Mouse (Mus musculus) CH12.LX (cell line): ENCODE results near the gene Chordc1. TPM values are rescaled to one million over a fixed set of nuclear protein-coding genes. Genes with fewer than 3 reads are reported as not detected.

Experiments used
- DNase-seq: peaks from one replicate; pipeline ENCODE4 v3.0.0-alpha.2; 2013; ENCODE audit errors: extremely low read depth
- H3K27ac ChIP-seq: 2 replicates; pipeline ENCODE4 v1.5.1; 2012; ENCODE audit warnings: low read depth, mild to moderate bottlenecking, control low read depth, moderate library complexity; ENCODE audit not compliant: insufficient read depth
- H3K27me3 ChIP-seq: replicated peaks from 2 replicates; pipeline ENCODE3; 2012; ENCODE audit warnings: inconsistent platforms
- H3K36me3 ChIP-seq, 2 experiments: replicated peaks in 1 of 2; 2 replicates each; pipeline versions ENCODE3 to v1.6.1; 2012; ENCODE audit warnings: inconsistent platforms in 1 of 2, low read length in 1 of 2, mild to moderate bottlenecking in 1 of 2, mixed read lengths in 1 of 2, moderate library complexity in 1 of 2; ENCODE audit not compliant: control insufficient read depth in 1 of 2, insufficient read depth in 1 of 2
- H3K4me1 ChIP-seq, 2 experiments: 2 replicates each; pipeline ENCODE4 v1.6.1; 2012; ENCODE audit warnings: inconsistent platforms in 1 of 2, moderate library complexity in 1 of 2; ENCODE audit not compliant: insufficient read depth in 2 of 2, control insufficient read depth in 1 of 2
- H3K4me2 ChIP-seq: 2 replicates; pipeline ENCODE4 v1.6.1; 2012; ENCODE audit warnings: low read depth, mild to moderate bottlenecking, control low read depth; ENCODE audit not compliant: poor library complexity, insufficient read depth, severe bottlenecking
- H3K4me3 ChIP-seq, 3 experiments: fragments of 150-350 bp in 1 of 3; sonication (generic) in 1 of 3; replicated peaks in 1 of 3; 2 replicates each; pipeline versions ENCODE3 to v1.5.1; 2011 to 2012; ENCODE audit warnings: low read depth in 2 of 3, low read length in 2 of 3, mild to moderate bottlenecking in 2 of 3, moderate library complexity in 2 of 3, control low read depth in 1 of 3, improper control_type of control experiment in 1 of 3, inconsistent platforms in 1 of 3, mixed read lengths in 1 of 3; ENCODE audit not compliant: poor library complexity in 1 of 3
- H3K79me2 ChIP-seq: replicated peaks from 2 replicates; pipeline ENCODE4 v1.6.1; 2012; ENCODE audit warnings: mild to moderate bottlenecking, moderate library complexity; ENCODE audit not compliant: control insufficient read depth, poor library complexity, insufficient read depth, severe bottlenecking; ENCODE audit errors: extremely low read depth
- H3K9ac ChIP-seq: 2 replicates; pipeline ENCODE4 v1.6.1; 2012; ENCODE audit warnings: low read depth, mild to moderate bottlenecking, control low read depth, moderate library complexity; ENCODE audit not compliant: insufficient read depth
- H3K9me3 ChIP-seq: replicated peaks from 2 replicates; pipeline ENCODE3; 2012; ENCODE audit warnings: low read length, inconsistent platforms, mixed read lengths
- IRF4 ChIP-seq: IDR thresholded peaks from 2 replicates; pipeline ENCODE4 v1.6.1; 2014; ENCODE audit warnings: low read depth, mild to moderate bottlenecking, inconsistent platforms, low read length, improper control_type of control experiment
- KAT2A ChIP-seq: IDR thresholded peaks from 2 replicates; pipeline ENCODE4 v1.6.1; 2012; ENCODE audit warnings: low read length, improper control_type of control experiment, inconsistent platforms; ENCODE audit not compliant: insufficient replicate concordance
- MAFK ChIP-seq: IDR thresholded peaks from 2 replicates; pipeline ENCODE4 v1.6.1; 2011; ENCODE audit warnings: low read length, improper control_type of control experiment; ENCODE audit not compliant: insufficient replicate concordance
- MEF2A ChIP-seq: IDR thresholded peaks from 2 replicates; pipeline ENCODE4 v1.6.1; 2014; ENCODE audit warnings: low read depth, mild to moderate bottlenecking, inconsistent platforms, low read length, improper control_type of control experiment, borderline replicate concordance
- NRF1 ChIP-seq: IDR thresholded peaks from 2 replicates; pipeline ENCODE4 v1.6.1; 2014; ENCODE audit warnings: low read depth, mild to moderate bottlenecking, inconsistent platforms, low read length, improper control_type of control experiment, moderate library complexity
- POLR2AphosphoS2 ChIP-seq: IDR thresholded peaks from 2 replicates; pipeline ENCODE4 v1.6.1; 2011; ENCODE audit warnings: low read depth, low read length, improper control_type of control experiment
- UBTF ChIP-seq: IDR thresholded peaks from 2 replicates; pipeline ENCODE4 v1.6.1; 2012; ENCODE audit warnings: low read depth, mild to moderate bottlenecking, inconsistent platforms, low read length, improper control_type of control experiment, moderate library complexity
- ZC3H11A ChIP-seq: IDR thresholded peaks from 2 replicates; pipeline ENCODE4 v1.6.1; 2012; ENCODE audit warnings: low read depth, mild to moderate bottlenecking, inconsistent platforms, low read length, improper control_type of control experiment
- ZKSCAN1 ChIP-seq: IDR thresholded peaks from 2 replicates; pipeline ENCODE4 v1.6.1; 2012; ENCODE audit warnings: low read depth, inconsistent platforms, low read length, improper control_type of control experiment, borderline replicate concordance
- ZMIZ1 ChIP-seq: IDR thresholded peaks from 2 replicates; pipeline ENCODE4 v1.6.1; 2012; ENCODE audit warnings: low read depth, mild to moderate bottlenecking, inconsistent platforms, low read length, improper control_type of control experiment
- ZNF384 ChIP-seq: IDR thresholded peaks from 2 replicates; pipeline ENCODE4 v1.6.1; 2012; ENCODE audit warnings: low read depth, low read length, improper control_type of control experiment, inconsistent platforms
- dilution Hi-C: fragments of 300-500 bp; cut with MboI; formaldehyde crosslinking; loops from 2 replicates; pipeline ENCODE4 v1.14.3; 2020; ENCODE audit warnings: low sequenced_read_pairs; ENCODE audit not compliant: extremely low pct_unique_long_range_greater_than_20kb, extremely low pct_ligation_motif_present
- in situ Hi-C: fragments of 300-500 bp; cut with MboI; formaldehyde crosslinking; loops from 3 replicates; pipeline ENCODE4 v1.14.3; 2019; ENCODE audit warnings: low sequenced_read_pairs, low pct_ligation_motif_present, low pct_unique_long_range_greater_than_20kb, mixed read lengths
- polyA plus RNA-seq: library from polyadenylated mRNA; unstranded; fragments of >175 nt; gene quantifications from 2 replicates; pipeline ENCODE4 v1.2.1, GENCODE M21; 2012; ENCODE audit warnings: low read depth; ENCODE audit not compliant: insufficient read length
- total RNA-seq, 2 experiments: library from RNA; depleted of rRNA; stranded (reverse); fragments of 300-350 nt in 1 of 2; fragments of >200 nt in 1 of 2; gene quantifications; 2 replicates each; pipeline ENCODE4 v1.2.3; 2012 to 2014

The Chordc1 gene
- total and polyA plus RNA-seq, 3 experiments, result 59.3 to 124 (median 95.1) TPM

GRCm38 (mm10) chr9:18291571-18292429, at the start of gene Chordc1 (continued):
- TF ChIP-seq IRF4, result peak; percentile 77

- no peak for DNase-seq
- no peak overlapping the region for H3K4me3 ChIP-seq
- H3K27ac ChIP-seq, result no peak overlapping the region
- H3K9me3 ChIP-seq, result no peaks in the 10 kb centered on the region
- no peaks in the 10 kb centered on the region for H3K36me3 ChIP-seq
- H3K4me1 ChIP-seq, result no peaks in the 10 kb centered on the region
- TF ChIP-seq MAFK, result peak; percentile 71
- TF ChIP-seq KAT2A, result no peak
- TF ChIP-seq ZC3H11A, result no peak
- TF ChIP-seq UBTF, result no peak
- no peak for TF ChIP-seq NRF1
- no peak for TF ChIP-seq ZNF384
- TF ChIP-seq ZKSCAN1, result no peak
- no peak overlapping the region for H3K9ac ChIP-seq
- in situ Hi-C loops (no loop called here), dilution Hi-C loops (no loop called here)
- no peaks in the 10 kb centered on the region for H3K79me2 ChIP-seq
- H3K4me2 ChIP-seq, result no peak overlapping the region
- no peaks in the 10 kb centered on the region for H3K27me3 ChIP-seq
Observed at GRCm38 (mm10) chr9:18275901-18276300, 16.0 kb upstream of the Chordc1 start.

GRCm38 (mm10) chr9:18276844-18277243, 15.1 kb upstream of the Chordc1 start:
- Histone ChIP-seq H3K27me3 (no peaks in the 10 kb centered on the region), H3K79me2 (no peaks in the 10 kb centered on the region), H3K4me1 (no peaks in the 10 kb centered on the region), H3K27ac (no peak overlapping the region), H3K9ac (no peak overlapping the region), H3K4me3 (no peak overlapping the region), H3K9me3 (no peaks in the 10 kb centered on the region), H3K4me2 (no peak overlapping the region), H3K36me3 (no peaks in the 10 kb centered on the region)
- in situ Hi-C loops, result no loop called here
- no peak for TF ChIP-seq MEF2A
- TF ChIP-seq ZMIZ1, result no peak
- TF ChIP-seq POLR2AphosphoS2, result no peak
- TF ChIP-seq KAT2A, result no peak
- dilution Hi-C loops, result no loop called here
- no peak for DNase-seq
